Mouse (Mus musculus) layer of hippocampus, adult 9-10 months (tissue): ENCODE measurements around the gene Akirin1.

Experiments used
- DNase-seq: peaks from one replicate; pipeline ENCODE4 v3.0.0; 2022; ENCODE audit warnings: low spot score

Akirin1 gene

GRCm38 (mm10) chr4:123717574-123718433 lies 32.3 kb downstream of the Akirin1 start, which contains the start of gene Ndufs5:
Ndufs5 (minus strand) TSS chr4:123718202.
- peak; percentile 89 for DNase-seq

- DNase-seq = no peak
These were observed 37.7 kb downstream of the Akirin1 start for GRCm38 (mm10) chr4:123712431-123712830.

- DNase-seq = no peak
These were observed 42.8 kb downstream of the Akirin1 start for GRCm38 (mm10) chr4:123707340-123707739.

GRCm38 (mm10) chr4:123705340-123705739 lies 44.8 kb downstream of the Akirin1 start:
- no peak for DNase-seq

GRCm38 (mm10) chr4:123693384-123693783 lies 56.8 kb downstream of the Akirin1 start:
- no peak for DNase-seq

- DNase-seq = no peak
These were observed 58.1 kb downstream of the Akirin1 start for GRCm38 (mm10) chr4:123692071-123692470.

- no peak for DNase-seq
These were observed 59.8 kb downstream of the Akirin1 start for GRCm38 (mm10) chr4:123690311-123690710.

GRCm38 (mm10) chr4:123687025-123687781 lies 62.9 kb downstream of the Akirin1 start:
- DNase-seq = no peak

- no peak for DNase-seq
These were observed 63.6 kb downstream of the Akirin1 start for GRCm38 (mm10) chr4:123686368-123687024.

GRCm38 (mm10) chr4:123685506-123686242 lies 64.5 kb downstream of the Akirin1 start:
- no peak for DNase-seq

- no peak for DNase-seq
These were observed 65.1 kb downstream of the Akirin1 start for GRCm38 (mm10) chr4:123685046-123685445.
